Mouse (Mus musculus) regulatory T cell (primary cell): ENCODE data around the gene Srpx2.

ENCODE experiments used
- in situ Hi-C: fragments of 300-600 bp; cut with MboI, MseI; formaldehyde crosslinking; loops from one replicate; pipeline ENCODE4 v1.15.1; 2025; ENCODE audit warnings: high pct_unique_total_duplicates

Gene Srpx2

DNA sequence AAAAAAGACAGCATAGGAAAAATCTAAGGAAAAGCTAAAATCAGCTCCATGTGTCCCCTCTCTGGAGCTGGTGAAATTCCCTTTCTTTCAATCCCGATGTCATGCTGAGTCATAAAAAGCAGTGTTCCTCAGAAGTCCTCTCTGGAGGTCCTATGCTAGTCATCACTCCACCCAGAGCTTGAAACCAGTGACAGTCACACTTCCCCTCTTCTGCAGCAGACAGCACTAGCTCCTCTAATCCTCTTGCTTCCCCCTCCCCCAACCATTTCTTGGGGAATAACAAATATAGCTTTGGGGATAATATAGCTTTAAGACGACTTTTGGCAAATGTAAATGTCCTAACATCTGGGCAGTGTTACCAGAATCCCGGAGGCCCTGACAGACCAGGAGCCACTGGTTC, at the start of gene Srpx2:
Gene Srpx2, plus strand, starts transcription at position 166 of the 400 bp plus-strand sequence.
- in situ Hi-C loops, result no loop called here

DNA sequence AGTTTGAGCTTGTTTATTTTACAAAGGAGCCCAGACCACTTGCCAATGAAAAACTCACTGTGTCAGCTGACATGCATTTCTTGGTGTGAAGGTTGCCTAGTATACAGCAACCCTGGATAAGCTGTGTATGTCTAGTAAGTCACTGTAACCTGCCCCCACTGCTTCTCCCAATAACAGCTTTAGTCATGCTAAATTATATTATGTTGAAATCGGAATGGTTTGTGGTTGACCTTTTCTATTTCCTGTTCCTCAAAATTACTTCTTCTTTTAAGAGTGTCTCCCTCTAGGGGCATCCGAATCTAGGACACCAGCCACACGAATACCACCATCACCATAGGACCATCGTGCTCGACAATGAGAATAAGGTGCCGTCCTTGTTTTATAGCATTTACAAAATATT, 38.5 kb upstream of the Srpx2 start:
- in situ Hi-C loops, result no loop called here

DNA sequence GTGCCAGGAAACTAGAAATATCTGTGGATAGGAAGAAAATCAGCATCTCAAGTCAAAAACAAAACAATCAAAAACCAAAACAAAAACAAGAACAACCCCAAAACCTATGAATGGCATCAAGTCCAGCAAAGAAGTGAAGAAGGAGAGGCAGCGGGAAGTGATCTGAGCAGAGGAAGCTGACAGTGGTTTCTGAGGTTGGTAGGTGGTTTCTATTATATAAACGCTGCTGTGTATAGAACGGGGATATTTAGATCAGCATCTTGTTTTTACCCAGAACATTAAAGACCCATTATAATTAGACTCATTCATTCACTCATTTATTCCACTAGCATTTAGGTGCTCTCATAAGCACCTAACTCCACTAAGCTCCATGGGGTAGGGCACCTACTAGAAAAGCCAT, 20.9 kb upstream of the Srpx2 start:
- in situ Hi-C loops, result no loop called here

DNA sequence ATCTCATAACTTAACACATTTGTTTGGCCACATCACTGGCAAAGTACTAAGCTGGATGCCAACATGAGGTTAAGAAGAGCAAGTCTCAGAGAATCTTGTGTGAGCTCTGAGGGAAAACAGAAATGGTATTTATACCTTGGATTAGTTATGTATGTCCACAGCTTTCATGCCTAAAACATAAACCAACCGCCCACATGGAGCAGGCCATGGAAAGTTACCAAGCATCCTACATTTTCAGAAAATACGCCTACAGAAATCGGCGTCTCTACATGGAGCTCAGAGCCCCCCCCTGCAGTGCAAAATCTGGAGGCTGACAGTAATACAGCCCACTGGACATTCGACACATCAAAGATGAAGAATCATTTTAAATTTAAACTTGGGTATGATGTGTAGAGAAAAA, 20.1 kb upstream of the Srpx2 start:
- in situ Hi-C loops, result no loop called here

DNA sequence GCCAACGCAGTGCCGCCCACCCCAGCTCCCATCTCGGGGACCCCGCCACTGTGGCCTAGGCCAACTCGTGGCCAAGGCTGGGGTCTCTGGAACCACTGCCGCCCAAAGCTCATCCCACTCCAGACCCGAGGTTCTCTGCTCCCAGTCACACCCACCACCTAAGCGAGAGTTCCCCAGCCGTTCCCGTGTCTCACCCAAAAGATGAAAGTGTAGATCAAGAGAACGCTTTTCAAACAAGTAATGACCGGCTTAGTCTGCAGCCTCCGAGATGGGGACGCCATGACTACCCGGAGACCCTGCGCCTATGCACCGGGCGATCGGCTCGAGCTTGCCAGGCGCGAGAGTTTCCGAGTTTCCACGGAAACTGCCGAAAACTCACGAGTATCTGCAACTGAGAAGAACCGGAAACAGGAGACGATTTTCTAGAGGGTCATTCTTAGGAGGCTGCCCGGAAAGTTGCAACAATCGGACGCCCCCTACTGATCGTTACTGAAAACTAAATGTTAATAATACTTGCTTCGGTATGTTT, 10.1 kb upstream of the Srpx2 start, which contains the start of gene Tspan6:
Gene Tspan6, minus strand, starts transcription at position 416 of the 529 bp plus-strand sequence.
- in situ Hi-C loops, result no loop called here

DNA sequence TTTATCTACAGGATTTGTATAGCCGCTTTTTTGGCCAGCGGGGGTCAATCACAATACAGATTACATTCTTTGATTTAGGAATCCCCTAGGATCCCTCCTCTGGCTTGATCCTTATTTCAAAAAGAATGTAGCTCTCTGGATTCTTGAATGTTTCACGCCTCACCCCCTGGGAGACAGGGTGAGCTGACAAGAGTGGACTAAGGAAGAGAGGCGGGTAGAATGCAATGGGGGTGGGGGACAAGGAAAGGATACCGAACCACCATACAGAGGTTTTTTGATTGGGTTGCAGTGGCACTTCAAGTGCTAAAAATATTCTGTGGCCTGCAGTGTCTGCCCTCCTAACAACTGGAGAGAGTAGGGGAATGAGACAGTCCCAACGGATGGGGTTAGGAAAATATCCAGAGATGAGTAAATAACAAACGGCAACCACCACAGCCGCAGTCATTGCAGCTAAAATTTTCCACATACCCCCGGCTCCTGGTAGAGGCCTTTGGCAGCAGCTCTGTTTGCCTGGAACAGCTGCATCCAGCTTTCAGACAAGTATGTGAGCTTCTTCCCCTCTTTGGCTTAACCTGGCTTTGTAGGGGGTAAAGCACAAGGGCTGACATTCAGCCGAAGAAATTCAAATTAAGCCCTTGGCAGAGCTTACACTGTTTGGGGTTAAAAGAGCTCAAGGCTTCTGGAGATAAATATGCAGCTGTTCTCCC, 3.3 kb downstream of the Srpx2 start:
- in situ Hi-C loops, result no loop called here

DNA sequence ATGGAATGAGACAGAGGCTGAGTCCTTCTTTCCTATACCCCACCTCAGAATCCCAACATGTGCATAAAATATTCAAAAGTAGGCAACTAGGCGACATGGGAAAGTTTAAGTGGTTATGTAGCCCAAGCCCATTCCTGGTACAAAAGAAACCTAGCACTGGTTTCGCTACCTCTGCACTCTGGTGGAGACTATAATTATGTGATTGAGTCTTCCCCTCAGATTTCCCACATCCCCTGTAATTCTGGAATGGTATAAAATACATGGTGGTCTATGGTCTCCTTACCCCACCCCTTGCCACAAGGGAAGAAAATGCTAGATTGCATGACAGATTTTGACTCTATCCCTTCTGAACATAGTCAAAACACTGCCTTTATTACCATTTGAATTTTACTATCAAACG, 4.8 kb downstream of the Srpx2 start:
- in situ Hi-C loops, result no loop called here

DNA sequence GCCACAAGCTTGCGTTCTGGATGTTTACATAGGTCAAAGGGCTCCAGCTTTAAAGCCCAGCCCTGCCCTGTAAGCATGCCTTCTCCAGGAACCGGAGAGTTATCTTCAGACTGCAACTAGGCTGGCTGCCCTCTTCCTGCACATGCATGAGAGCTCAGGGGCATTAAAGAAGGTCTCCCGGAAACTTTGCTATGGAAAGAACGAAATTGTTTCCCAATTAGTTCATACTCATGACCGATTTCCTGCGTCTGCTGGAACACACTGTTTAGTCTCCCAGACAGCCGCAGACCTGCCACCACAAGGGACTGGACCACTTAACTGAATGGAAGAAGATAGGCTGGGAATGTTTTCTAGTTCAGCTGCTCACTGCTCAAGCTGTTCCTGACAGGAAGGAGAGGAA, 6.0 kb downstream of the Srpx2 start:
- in situ Hi-C loops, result no loop called here

DNA sequence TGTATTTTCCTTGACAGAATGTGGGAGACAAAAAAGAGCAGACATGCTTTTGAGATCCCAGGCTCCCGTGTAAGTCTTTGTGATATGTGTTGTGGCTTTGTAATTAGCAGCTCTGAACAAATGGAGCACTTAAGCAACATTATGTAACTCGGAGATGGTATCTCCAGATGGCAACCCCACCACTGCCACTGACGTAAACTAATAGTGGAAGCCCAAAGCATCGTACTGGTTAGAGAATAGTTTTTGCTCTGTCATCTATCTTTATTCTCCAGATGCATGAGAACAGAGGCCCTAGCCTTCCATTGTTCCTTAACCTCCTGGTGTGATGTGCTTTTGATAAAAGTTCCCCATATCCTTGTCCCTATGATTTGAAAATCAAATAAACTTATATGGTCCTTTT, 13.0 kb downstream of the Srpx2 start:
- in situ Hi-C loops, result no loop called here

DNA sequence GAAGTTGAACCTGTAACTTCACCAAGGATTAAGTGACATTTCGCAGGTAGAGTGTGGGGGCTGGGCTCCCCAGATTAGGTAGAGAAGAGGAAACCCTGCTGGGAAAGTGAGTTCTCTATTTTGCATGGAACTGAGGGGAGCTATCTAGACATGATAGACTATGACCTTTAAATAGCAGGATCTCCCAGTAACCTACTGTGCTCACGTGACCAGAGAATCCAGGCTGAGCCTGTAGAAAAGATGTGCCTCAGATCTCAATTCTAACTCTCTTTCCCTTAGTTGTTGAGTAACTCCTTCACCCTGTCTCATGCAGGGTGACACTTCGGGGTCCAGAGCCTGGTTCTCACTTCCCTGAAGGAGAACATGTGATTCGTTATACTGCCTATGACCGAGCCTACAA, 18.5 kb downstream of the Srpx2 start:
- in situ Hi-C loops, result no loop called here

DNA sequence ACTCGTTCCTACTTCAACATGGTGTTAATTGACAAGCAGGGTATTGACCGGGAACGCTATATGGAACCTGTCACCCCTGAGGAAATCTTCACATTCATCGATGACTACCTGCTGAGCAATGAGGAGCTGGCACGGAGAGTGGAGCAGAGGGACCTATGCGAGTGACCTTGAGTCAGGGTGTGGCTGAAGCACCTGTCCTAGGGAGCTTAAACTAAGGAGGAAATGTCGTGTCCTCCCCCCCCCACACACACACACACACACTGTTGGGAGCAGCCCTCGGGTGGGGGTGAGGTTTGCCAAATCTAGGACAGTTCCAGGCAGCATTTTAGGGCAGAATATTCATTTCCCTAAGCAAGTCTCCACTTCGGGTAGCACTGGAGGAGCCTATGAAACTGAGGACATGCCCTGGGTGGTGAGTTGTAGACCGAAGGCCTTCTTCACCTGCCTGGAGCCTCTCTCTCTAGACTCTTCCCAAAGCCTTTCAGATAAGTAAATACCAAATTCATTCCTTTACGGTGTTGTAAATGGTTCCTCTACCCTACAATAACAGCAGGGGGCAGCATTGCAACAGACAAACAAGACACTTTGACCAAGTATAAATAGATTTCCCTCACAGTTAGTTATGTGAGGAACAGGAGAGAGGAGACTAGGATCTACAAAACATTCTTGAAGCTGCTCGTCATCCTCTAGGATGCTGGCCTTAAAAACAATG, 23.2 kb downstream of the Srpx2 start:
- in situ Hi-C loops, result no loop called here

DNA sequence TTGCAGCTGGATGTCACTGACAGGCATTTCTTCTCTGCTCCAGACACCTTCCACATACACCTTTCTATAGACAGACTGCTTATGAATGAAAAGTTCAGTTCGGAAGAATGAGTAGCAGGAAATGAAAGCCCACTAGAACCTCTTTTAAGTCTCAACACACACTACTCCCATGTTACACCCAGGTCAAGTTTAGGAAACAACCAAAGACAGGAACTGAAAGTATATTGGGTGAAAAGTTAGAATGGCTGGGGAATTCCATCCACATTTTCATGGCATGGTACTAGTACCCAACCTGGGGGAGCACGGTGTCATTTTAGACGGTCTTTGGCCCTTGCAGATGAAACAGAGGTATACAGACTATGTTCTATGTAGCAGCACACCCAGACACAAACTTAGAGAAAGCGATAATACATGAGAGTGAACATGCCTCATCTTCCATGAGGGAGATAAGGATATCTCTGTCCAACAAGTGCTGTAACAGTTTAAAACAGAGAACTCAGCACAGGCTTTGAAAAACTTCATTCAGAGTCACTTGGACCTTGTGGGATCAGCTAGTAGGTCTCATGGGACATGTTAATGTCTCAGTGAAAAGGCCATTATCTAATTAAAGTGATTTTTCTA, 28.5 kb downstream of the Srpx2 start:
- in situ Hi-C loops, result no loop called here

DNA sequence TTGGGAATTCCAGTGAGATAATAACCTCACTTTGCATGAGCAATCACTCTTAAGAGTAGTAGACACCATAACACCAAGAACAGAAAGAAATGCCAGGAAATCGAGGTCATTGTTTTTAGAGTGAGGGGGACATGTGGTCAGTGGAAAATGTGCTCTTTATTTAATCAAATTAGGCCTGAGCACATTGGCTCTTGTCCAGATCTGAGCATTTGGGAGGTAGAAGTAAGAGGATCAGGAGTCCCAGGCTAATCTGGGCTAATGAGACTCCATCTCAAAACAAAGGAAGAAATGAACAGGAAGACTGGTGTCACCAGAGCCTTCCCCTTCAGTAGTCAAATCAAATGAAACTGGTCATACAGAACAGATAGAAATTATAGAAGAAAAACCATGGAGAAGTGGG, 31.3 kb downstream of the Srpx2 start:
- in situ Hi-C loops, result no loop called here

DNA sequence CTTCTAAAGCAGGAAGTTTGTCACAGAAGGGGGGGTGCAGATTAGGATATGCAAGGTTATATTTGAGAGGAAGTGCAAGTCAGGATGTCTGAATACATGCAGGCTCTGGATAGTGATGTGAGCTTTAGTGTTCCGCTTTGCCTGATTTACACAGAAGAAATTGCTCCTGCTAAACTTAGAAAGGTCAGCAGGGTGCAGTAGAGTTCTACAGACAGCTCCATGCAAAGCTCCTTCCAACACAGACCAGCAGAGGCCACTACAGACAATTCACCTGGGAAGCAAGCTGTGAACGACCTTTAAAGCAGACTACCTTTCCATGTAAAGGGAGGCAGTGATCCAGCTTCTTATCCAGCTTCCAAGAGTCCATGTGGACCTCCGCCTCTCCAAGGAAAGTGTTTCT, 39.2 kb downstream of the Srpx2 start:
- in situ Hi-C loops, result loop anchor here (5.0 to 10.0 kb wide), 2 partner anchors 70 to 597 kb away; partner anchors contain the start of gene Timm8a1

DNA sequence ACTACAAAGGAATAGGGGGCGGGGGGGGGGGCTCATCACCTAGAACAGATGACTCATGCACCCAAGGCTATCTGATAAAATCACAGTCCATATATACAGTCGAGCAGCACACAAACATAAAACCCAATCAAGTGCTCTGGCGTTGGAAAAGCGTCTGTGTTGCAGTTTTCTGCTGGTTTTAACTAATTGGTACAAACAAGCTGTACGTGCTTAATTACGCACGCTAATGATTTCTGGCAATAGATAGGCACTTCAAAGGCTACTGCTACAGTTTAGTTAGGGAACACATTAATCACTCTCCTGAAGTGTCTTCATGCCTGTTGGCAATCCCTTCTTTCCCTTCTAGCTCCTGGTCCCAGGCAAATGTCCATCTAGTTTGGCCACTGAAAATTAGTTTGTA, 46.4 kb downstream of the Srpx2 start:
- in situ Hi-C loops, result no loop called here

DNA sequence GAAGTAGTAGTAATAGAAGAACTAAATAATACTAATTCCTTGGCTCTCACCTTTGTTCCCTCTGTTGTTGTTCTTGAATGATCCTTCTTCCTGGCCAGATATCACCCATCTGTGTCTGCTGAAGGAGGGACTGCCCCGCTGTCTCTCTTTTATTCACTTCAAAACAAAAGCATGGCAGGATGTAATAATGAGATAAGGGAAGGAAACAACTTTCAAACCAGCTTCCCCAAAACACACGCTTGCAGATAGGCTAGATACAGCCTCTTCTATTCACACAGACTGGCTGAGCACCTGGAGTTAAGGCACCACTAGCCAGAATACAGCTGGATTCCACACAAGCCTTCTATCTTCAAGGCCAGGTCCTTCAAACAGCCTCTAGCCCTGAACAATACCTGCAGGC, 52.4 kb downstream of the Srpx2 start:
- in situ Hi-C loops, result no loop called here

DNA sequence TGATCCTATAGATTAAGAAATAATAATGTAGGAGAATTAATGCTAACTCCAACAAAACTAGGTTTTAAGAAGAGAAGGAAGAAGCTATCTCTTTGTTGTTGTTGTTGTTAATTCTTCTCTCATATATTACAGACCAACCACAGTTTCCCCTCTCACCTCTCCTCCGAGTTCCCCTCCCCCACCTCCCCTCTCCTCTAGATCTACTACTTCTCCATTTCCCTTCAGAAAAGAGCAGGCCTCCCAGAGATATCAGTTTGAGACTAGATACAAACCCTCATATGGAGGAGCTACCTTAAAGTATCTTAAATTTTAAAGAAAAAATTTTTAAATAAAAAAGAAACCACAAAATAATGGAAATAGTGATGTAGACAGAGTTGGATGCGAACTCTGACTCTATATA, 56.4 kb downstream of the Srpx2 start:
- in situ Hi-C loops, result no loop called here

DNA sequence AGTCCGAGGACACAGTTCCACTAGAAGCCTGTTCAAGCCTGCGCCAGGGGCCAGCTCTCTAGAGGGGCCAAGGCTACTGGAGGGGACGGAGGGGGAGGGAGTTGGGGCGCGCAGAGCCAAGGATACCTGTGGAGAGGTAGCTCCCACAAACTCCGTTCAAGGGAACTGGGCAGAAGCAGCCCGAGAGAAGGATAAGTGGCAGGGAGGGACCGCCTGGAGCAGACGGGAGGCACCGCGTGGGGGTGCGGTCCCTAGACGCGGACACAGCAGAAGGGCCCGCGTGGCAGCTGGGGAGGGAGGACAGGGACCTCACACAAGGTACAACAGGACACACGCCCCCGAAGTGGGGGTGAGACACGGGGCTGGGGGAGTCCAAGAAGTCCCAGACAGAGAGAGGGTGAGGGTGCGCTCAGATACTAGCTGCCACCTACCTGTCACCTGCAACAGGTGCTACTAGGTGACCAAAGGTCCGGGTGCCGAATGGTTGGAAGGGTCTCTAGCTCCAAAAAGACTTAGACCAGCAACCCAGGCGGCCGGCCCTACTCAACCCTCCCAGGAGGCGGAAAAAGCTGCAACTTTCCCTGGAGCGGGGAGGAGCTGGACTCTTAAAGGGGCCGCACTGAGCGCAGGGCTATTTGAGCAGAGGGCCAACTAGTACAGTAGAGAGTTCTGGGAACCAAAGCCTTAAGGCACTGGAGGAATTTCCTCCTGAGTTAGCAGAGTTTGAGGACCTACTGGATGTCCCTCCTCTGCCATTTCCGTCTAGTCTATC, 73.2 kb downstream of the Srpx2 start, which contains the start of gene Sytl4:
Gene Sytl4, minus strand, starts transcription at position 582 of the 772 bp plus-strand sequence.
- in situ Hi-C loops, result no loop called here
